Mouse (Mus musculus): ENCODE results near the gene Reep3. TPM values are rescaled to one million over a fixed set of nuclear protein-coding genes. Genes with fewer than 3 reads are reported as not detected.

Reep3 gene
- polyA plus RNA-seq, 1 experiment from 2014 or later = 24.6 TPM

GRCm38 (mm10) chr10:67071884-67072283 is 24.9 kb downstream of the Reep3 start:
- Histone ChIP-seq H3K36me3 (replicated peaks) (no peaks in the 10 kb centered on the region), H3K4me1 (0 out of 2 replicates have a peak, but pooled peaks cover 5% of the 10 kb centered on the region), H3K9me3 (no peaks in the 10 kb centered on the region), H3K4me3 (no peak overlapping the region), H3K27me3 (replicated peaks; ENCODE audit: low read depth, poor library complexity, severe bottlenecking) (no peaks in the 10 kb centered on the region), H3K27ac (replicated peaks) (no peak overlapping the region)
- DNase-seq (ENCODE audit: low spot score) = no peak
- WGBS = 88% methylated on average over 5 of the region's 5 CpGs

- WGBS = 88% methylated on average over 4 of the region's 4 CpGs
- Histone ChIP-seq H3K27me3 (replicated peaks; ENCODE audit: low read depth, poor library complexity, severe bottlenecking) (no peaks in the 10 kb centered on the region), H3K9me3 (no peaks in the 10 kb centered on the region), H3K36me3 (replicated peaks) (no peaks in the 10 kb centered on the region), H3K4me3 (no peak overlapping the region), H3K27ac (replicated peaks) (no peak overlapping the region), H3K4me1 (0 out of 2 replicates have a peak, but pooled peaks cover under 1% of the 10 kb centered on the region)
- no peak for DNase-seq (ENCODE audit: low spot score)
Observed at GRCm38 (mm10) chr10:67071389-67071788, 25.4 kb downstream of the Reep3 start.

GRCm38 (mm10) chr10:67069013-67069412 is 27.7 kb downstream of the Reep3 start:
- Histone ChIP-seq H3K36me3 (replicated peaks) (no peaks in the 10 kb centered on the region), H3K9me3 (no peaks in the 10 kb centered on the region), H3K27me3 (replicated peaks; ENCODE audit: low read depth, poor library complexity, severe bottlenecking) (no peaks in the 10 kb centered on the region), H3K4me1 (0 out of 2 replicates have a peak, but pooled peaks cover 5% of the 10 kb centered on the region), H3K4me3 (no peak overlapping the region), H3K27ac (replicated peaks) (no peak overlapping the region)
- WGBS = 88% methylated on average over 10 of the region's 10 CpGs
- DNase-seq (ENCODE audit: low spot score) = no peak

GRCm38 (mm10) chr10:67066421-67066820 is 30.3 kb downstream of the Reep3 start:
- Histone ChIP-seq H3K36me3 (replicated peaks) (no peaks in the 10 kb centered on the region), H3K4me1 (peaks cover 13% of the 10 kb centered on the region), H3K27ac (replicated peaks) (no peak overlapping the region), H3K4me3 (no peak overlapping the region), H3K9me3 (no peaks in the 10 kb centered on the region), H3K27me3 (replicated peaks; ENCODE audit: low read depth, poor library complexity, severe bottlenecking) (no peaks in the 10 kb centered on the region)
- DNase-seq (ENCODE audit: low spot score) = no peak
- 79% methylated on average over 3 of the region's 3 CpGs for WGBS

DNA sequence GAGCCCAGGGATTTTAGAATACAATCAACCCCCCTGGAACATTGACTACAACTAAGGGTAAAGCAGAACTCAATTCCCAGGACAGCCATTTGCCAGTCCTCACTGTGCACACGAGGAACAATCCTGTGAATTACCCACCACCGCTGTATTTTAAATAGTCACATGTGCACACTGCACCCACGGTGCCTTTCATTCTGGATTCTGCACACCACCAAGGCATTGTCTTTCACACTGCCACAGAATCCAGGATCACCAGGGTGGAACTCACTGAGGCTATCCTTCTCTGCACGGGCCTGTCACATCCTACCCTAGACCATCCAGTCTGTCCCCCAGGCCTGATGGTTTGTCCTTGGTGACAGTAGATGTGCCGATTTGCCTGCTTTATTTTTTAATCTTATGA is 30.8 kb downstream of the Reep3 start:
- 70% methylated on average over 5 of the region's 5 CpGs for WGBS
- no peak for DNase-seq (ENCODE audit: low spot score)
- H3K27ac ChIP-seq (replicated peaks) = no peak overlapping the region

DNA sequence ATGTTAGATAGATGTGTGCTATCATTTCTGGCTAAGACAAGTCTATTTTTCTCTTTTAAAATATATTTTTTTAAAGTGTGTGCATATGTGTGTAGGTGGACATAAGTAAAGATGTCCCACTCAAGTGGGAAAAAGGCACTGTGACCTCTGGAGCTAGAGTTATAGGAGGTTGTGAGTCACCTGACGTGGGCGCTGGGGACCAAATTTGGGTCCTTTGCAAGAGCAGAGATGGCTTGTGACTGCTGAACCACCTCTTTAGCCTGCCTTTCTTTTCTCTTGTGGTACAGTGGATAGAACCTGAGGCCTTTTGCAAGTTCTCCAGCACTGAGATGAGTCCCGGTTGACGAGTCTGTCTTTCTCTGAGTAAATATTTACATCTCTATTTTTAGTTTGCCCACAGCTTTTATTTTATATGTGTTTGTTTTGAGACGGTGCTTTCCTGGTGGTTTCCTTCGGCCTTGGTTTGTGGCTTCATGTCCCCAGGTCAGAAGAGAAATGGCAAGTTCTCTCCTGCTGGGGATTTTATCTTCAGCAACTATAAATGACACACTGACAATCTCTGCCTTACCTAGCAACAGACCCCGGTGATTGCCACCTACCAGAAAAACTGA is 31.4 kb downstream of the Reep3 start:
- DNase-seq (ENCODE audit: low spot score) = no peak
- H3K4me3 ChIP-seq = no peak overlapping the region
- no peaks in the 10 kb centered on the region for H3K27me3 ChIP-seq (replicated peaks; ENCODE audit: low read depth, poor library complexity, severe bottlenecking)
- no peaks in the 10 kb centered on the region for H3K9me3 ChIP-seq
- H3K27ac ChIP-seq (replicated peaks) = no peak overlapping the region
- H3K36me3 ChIP-seq (replicated peaks) = no peaks in the 10 kb centered on the region
- WGBS = 86% methylated on average over 7 of the region's 7 CpGs
- peaks cover 17% of the 10 kb centered on the region for H3K4me1 ChIP-seq

More for the DNA sequence above, 30.8 kb downstream of the Reep3 start:
- Histone ChIP-seq H3K36me3 (replicated peaks) (no peaks in the 10 kb centered on the region), H3K27me3 (replicated peaks; ENCODE audit: low read depth, poor library complexity, severe bottlenecking) (no peaks in the 10 kb centered on the region), H3K4me3 (no peak overlapping the region), H3K9me3 (no peaks in the 10 kb centered on the region), H3K4me1 (peaks cover 17% of the 10 kb centered on the region)

GRCm38 (mm10) chr10:67061823-67062222 is 34.9 kb downstream of the Reep3 start:
- Histone ChIP-seq H3K36me3 (replicated peaks) (no peaks in the 10 kb centered on the region), H3K4me3 (no peak overlapping the region), H3K27me3 (replicated peaks; ENCODE audit: low read depth, poor library complexity, severe bottlenecking) (no peaks in the 10 kb centered on the region), H3K4me1 (peaks cover 19% of the 10 kb centered on the region), H3K27ac (replicated peaks) (peak overlapping the region; percentile 45), H3K9me3 (no peaks in the 10 kb centered on the region)
- no peak for DNase-seq (ENCODE audit: low spot score)
- WGBS = 58% methylated on average over 4 of the region's 4 CpGs

DNA sequence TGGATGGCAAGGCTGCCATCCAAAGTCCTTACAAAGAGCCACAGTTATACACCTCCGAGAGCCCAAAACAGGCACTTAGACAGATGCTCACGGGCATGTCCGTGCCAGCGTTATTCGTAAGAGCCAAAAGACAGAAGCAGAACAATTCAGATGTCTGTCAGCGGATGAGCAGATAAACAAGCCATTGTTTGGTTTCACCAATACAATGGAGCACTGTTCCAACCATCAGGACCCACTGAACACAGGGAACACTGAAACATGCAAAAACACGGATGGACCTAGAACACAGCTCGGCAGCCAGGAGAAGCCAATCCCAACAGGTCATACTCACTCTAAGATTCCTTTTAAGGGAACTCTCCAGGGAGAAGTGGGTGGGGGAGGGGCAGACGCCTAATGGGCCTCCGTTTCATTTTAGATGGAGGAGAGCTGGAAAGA is 35.4 kb downstream of the Reep3 start:
- DNase-seq (ENCODE audit: low spot score) = peak; percentile 54

DNA sequence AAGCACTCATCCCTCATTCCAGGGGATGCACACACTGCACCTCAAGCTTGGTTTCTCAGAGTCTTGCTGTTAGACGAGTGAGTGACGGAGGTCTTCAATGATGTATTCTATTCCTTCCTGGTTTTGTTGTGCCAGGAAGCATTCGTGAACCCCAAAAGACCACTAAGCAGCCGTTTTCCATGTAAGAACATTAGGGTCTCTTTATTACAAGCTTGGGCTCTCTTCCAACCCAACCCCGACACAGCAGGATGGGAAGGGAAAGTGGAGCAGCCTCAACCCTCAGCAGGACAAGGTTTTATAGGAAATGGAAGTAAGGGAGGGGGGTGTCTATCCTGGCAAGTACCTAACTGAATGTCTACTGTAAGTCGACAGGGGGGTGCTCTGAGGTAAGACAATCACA is 38.0 kb downstream of the Reep3 start:
- 88% methylated on average over 6 of the region's 6 CpGs for WGBS
- no peak for DNase-seq (ENCODE audit: low spot score)
- H3K9me3 ChIP-seq = no peaks in the 10 kb centered on the region
- peaks cover 26% of the 10 kb centered on the region for H3K4me1 ChIP-seq
- no peak overlapping the region for H3K27ac ChIP-seq (replicated peaks)
- H3K4me3 ChIP-seq = no peak overlapping the region
- H3K36me3 ChIP-seq (replicated peaks) = no peaks in the 10 kb centered on the region
- no peaks in the 10 kb centered on the region for H3K27me3 ChIP-seq (replicated peaks; ENCODE audit: low read depth, poor library complexity, severe bottlenecking)

More for the DNA sequence above, 35.4 kb downstream of the Reep3 start:
- Histone ChIP-seq H3K9me3 (no peaks in the 10 kb centered on the region), H3K27ac (replicated peaks) (peak overlapping the region; percentile 45), H3K36me3 (replicated peaks) (no peaks in the 10 kb centered on the region), H3K4me3 (no peak overlapping the region), H3K4me1 (peaks cover 23% of the 10 kb centered on the region), H3K27me3 (replicated peaks; ENCODE audit: low read depth, poor library complexity, severe bottlenecking) (no peaks in the 10 kb centered on the region)
- 27% methylated on average over 10 of the region's 10 CpGs for WGBS

DNA sequence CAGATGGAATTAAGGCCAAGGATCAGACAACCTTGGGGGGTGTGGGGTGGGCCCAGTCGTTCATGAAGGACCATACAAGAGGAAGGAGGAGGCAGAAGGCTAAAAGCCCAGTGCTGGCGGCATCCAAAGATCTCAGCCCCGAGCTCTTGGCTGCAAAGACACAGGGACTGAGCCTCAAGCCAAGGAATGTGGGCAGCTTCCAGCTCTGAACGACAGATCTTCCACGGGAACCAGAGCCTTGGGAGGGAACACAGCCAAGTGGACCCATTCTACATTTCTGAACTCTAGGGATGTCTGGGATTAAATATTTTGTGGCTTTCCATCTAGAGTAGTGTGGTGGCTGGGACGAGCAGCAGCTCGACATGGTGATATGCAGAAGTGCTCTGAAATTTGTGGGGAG is 38.4 kb downstream of the Reep3 start:
- H3K36me3 ChIP-seq (replicated peaks) = no peaks in the 10 kb centered on the region
- no peak overlapping the region for H3K27ac ChIP-seq (replicated peaks)
- H3K4me3 ChIP-seq = no peak overlapping the region
- H3K4me1 ChIP-seq = peaks cover 30% of the 10 kb centered on the region
- H3K9me3 ChIP-seq = no peaks in the 10 kb centered on the region
- no peaks in the 10 kb centered on the region for H3K27me3 ChIP-seq (replicated peaks; ENCODE audit: low read depth, poor library complexity, severe bottlenecking)
- no peak for DNase-seq (ENCODE audit: low spot score)
- WGBS = 87% methylated on average over 7 of the region's 7 CpGs

- peaks cover 36% of the 10 kb centered on the region for H3K4me1 ChIP-seq
- H3K4me3 ChIP-seq = no peak overlapping the region
- no peak for DNase-seq (ENCODE audit: low spot score)
- no peaks in the 10 kb centered on the region for H3K36me3 ChIP-seq (replicated peaks)
- no peak overlapping the region for H3K27ac ChIP-seq (replicated peaks)
- 90% methylated on average over 6 of the region's 6 CpGs for WGBS
- H3K9me3 ChIP-seq = no peaks in the 10 kb centered on the region
- H3K27me3 ChIP-seq (replicated peaks; ENCODE audit: low read depth, poor library complexity, severe bottlenecking) = no peaks in the 10 kb centered on the region
Observed at GRCm38 (mm10) chr10:67057696-67058095, 39.0 kb downstream of the Reep3 start.

GRCm38 (mm10) chr10:67057208-67057607 is 39.5 kb downstream of the Reep3 start:
- H3K9me3 ChIP-seq = no peaks in the 10 kb centered on the region
- H3K4me1 ChIP-seq = peaks cover 37% of the 10 kb centered on the region
- H3K27ac ChIP-seq (replicated peaks) = no peak overlapping the region
- no peaks in the 10 kb centered on the region for H3K27me3 ChIP-seq (replicated peaks; ENCODE audit: low read depth, poor library complexity, severe bottlenecking)
- H3K36me3 ChIP-seq (replicated peaks) = no peaks in the 10 kb centered on the region
- DNase-seq (ENCODE audit: low spot score) = no peak
- H3K4me3 ChIP-seq = no peak overlapping the region
